ENCODE assay signal across 30 mouse cellular contexts in the genomic region with DNA sequence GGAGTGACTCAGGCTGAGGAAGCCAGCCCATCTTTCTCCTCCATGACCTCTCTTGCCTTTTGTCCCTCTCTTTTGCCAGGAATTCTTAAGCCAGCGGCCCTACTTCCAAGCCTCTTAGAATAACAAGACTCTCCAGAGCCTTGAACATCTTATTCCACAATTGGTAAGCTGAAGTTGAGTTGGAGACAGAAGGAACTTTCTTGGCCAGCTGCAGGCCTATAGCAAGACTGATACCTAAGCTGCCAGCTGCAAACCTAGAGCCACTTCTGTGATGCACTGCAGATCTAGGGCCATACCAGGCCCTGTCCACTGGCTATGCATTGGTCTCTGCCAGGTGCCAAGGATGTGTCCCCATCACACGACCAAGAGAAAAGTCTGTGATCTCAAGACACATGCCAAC. TPM values are rescaled to one million over a fixed set of nuclear protein-coding genes. Genes with fewer than 3 reads are reported as not detected.
A peak's percentile ranks its signal among the peaks of the same experiment; 100 is the strongest.
DNase-seq lines count a peak whose midpoint lies in the region; TF ChIP-seq lines count a peak whose summit lies in the region.
"Had no signal": no experiment of that assay in that cellular context is flagged by ENCODE, and none has a peak within 500 bp of the region (broad histone marks: within the 10 kb centered on the region; RNA-seq: fewer than 3 reads in every experiment).

No protein-coding gene starts in this region.

- H3K27me3 ChIP-seq in heart, embryonic 10.5 days (ENCODE audit: insufficient read depth, poor library complexity, severe bottlenecking), result peaks cover 4% of the 10 kb centered on the region; the same call in 1 of the 2 replicates
- H3K27me3 ChIP-seq: hindbrain, embryonic 13.5 days; intestine, embryonic 15.5 days had no signal

- H3K9me3 ChIP-seq in heart, embryonic 10.5 days, result no peaks in the 10 kb centered on the region
- H3K9me3 ChIP-seq: forebrain, embryonic 10.5 days; forebrain, embryonic 13.5 days; hindbrain, embryonic 10.5 days; hindbrain, embryonic 13.5 days; intestine, embryonic 15.5 days had no signal

- no peak overlapping the region for H3K4me3 ChIP-seq in gastrocnemius, adult 2 months
- H3K4me3 ChIP-seq in heart, embryonic 10.5 days, result no peak overlapping the region
- no peak overlapping the region for H3K4me3 ChIP-seq in lung, adult 2 months (replicated peaks; ENCODE audit: extremely low read depth, low read depth, low read length)
- H3K4me3 ChIP-seq: forebrain, embryonic 10.5 days; forebrain, embryonic 13.5 days; heart, adult 2 months; hindbrain, embryonic 10.5 days; hindbrain, embryonic 13.5 days; intestine, embryonic 15.5 days had no signal

- TF ChIP-seq POLR2A in lung, adult 2 months (IDR thresholded peaks at IDR 0.05; ENCODE audit: borderline replicate concordance, extremely low read depth, low read depth, low read length), result no peak

- no peak for TF ChIP-seq CTCF in gastrocnemius, adult 2 months (IDR thresholded peaks at IDR 0.05)
- no peak for TF ChIP-seq CTCF in lung, adult 2 months (IDR thresholded peaks at IDR 0.05; ENCODE audit: insufficient read depth, low read length)

- H3K4me1 ChIP-seq in heart, embryonic 10.5 days, result no peaks in the 10 kb centered on the region
- H3K4me1 ChIP-seq in lung, adult 2 months (ENCODE audit: control insufficient read depth, insufficient read depth, low read length), result 0 out of 2 replicates have a peak, but pooled peaks cover 2% of the 10 kb centered on the region
- H3K4me1 ChIP-seq: forebrain, embryonic 10.5 days; forebrain, embryonic 13.5 days; hindbrain, embryonic 10.5 days; hindbrain, embryonic 13.5 days; intestine, embryonic 15.5 days had no signal

- H3K27ac ChIP-seq in gastrocnemius, adult 2 months, result peak overlapping the region; percentile 16; the same call in 1 of the 2 replicates
- H3K27ac ChIP-seq in heart, embryonic 10.5 days, result no peak overlapping the region
- H3K27ac ChIP-seq: forebrain, embryonic 10.5 days; forebrain, embryonic 13.5 days; heart, adult 2 months; hindbrain, embryonic 10.5 days; hindbrain, embryonic 13.5 days; intestine, embryonic 15.5 days had no signal

- peak; percentile 27 for DNase-seq in gastrocnemius, adult 2 months
- DNase-seq in gastrocnemius, adult 8-10 months (ENCODE audit: low spot score in 2 of 2), result no peak
- peak; percentile 28 to 41 for DNase-seq in heart, adult 18-20 months
- no peak for DNase-seq in heart, embryonic 10.5 days (ENCODE audit: low spot score)
- DNase-seq in heart, postnatal 25 days (ENCODE audit: low spot score), result peak; percentile 31
- DNase-seq in heart, postnatal 36 days, result no peak
- peak; percentile 59 for DNase-seq in skeletal muscle tissue, adult 2 months (ENCODE audit: low read depth, low spot score)
- DNase-seq in lung, adult 2 months, result no peak
- DNase-seq: adrenal gland, postnatal 10 days; adrenal gland, postnatal 36 days; B cell, adult 2 months; cerebellum, adult 18-20 months; cerebellum, adult 9-10 months; cerebellum, postnatal 14 days; forebrain, postnatal 0 days; kidney, adult 11 months; kidney, adult 8-10 months had no signal

- 81% methylated on average over 2 of the region's 2 CpGs for WGBS in heart, embryonic 10.5 days
- WGBS in lung, adult 2 months, result 71% methylated on average over 2 of the region's 2 CpGs

- intact Hi-C loops in gastrocnemius, adult 2 months (cut with DNase I), result no loop called here
- intact Hi-C loops in heart, postnatal 25 days (cut with DNase I), result no loop called here
- intact Hi-C loops in heart, postnatal 36 days (cut with DNase I), result no loop called here

- no peaks in the 10 kb centered on the region for H3K36me3 ChIP-seq in heart, embryonic 10.5 days
- H3K36me3 ChIP-seq: forebrain, embryonic 10.5 days; G1E; hindbrain, embryonic 10.5 days; hindbrain, embryonic 13.5 days; intestine, embryonic 15.5 days had no signal

RNA-seq across cellular contexts. Expression of a gene that starts 58.5 kb away (rescaled TPM):
- not detected for total RNA-seq in gastrocnemius, adult 2 months (2021)
- total RNA-seq in gastrocnemius, adult 8-10 months (2022), result under 1 TPM in 1 of 4 experiments, not detected in 3; 0.86 TPM
- total RNA-seq in heart, adult 18-20 months (2021), result 1 to 10 TPM; 1.3 to 1.4 TPM
- not detected in 2 replicates for polyA plus RNA-seq in heart, embryonic 10.5 days (2016; fragmentation: Nextera tagmentation; extraction: Ambion mirVana)
- under 1 TPM in 1 of 2 experiments, not detected in 1; 0.94 TPM for total RNA-seq in heart, postnatal 25 days (2021)
- 1 to 10 TPM in 1 of 2 experiments, under 1 TPM in 1; 0.67 to 1.5 TPM for total RNA-seq in heart, postnatal 36 days (2021)
- 2.1 and 2.7 TPM in 2 replicates for polyA plus RNA-seq in lung, adult 2 months (2012; rRNA removed)
- total RNA-seq: adrenal gland, postnatal 10 days; CH12.LX; forebrain, postnatal 0 days; G1E had no signal
- polyA plus RNA-seq: embryonic facial prominence, embryonic 11.5 days; embryonic facial prominence, embryonic 14.5 days; forebrain, embryonic 10.5 days; forebrain, embryonic 13.5 days; forebrain, postnatal 0 days; G1E; heart, embryonic 14.5 days; heart, postnatal 0 days; hindbrain, embryonic 10.5 days; hindbrain, embryonic 13.5 days; hindbrain, embryonic 16.5 days; intestine, embryonic 15.5 days had no signal

Comparison
In these comparisons a context has a peak if more than half of its experiments do, and no peak if none do; other contexts are left out.
1. DNase-seq: peak in gastrocnemius, adult 2 months (single experiment), heart, adult 18-20 months (2 of 2), heart, postnatal 25 days (single experiment) and skeletal muscle tissue, adult 2 months (single experiment); none in gastrocnemius, adult 8-10 months (0 of 2), heart, embryonic 10.5 days (single experiment), heart, postnatal 36 days (0 of 2) and lung, adult 2 months (single experiment).